Mouse (Mus musculus) ES-Bruce4 (cell line): ENCODE results near the gene Kcnip4. TPM values are rescaled to one million over a fixed set of nuclear protein-coding genes. Genes with fewer than 3 reads are reported as not detected.

Experiments
- H3K27ac ChIP-seq: 2 replicates; pipeline ENCODE4 v1.5.1; 2012; ENCODE audit warnings: low read length, inconsistent platforms; ENCODE audit not compliant: insufficient read depth
- H3K27me3 ChIP-seq: 2 replicates; pipeline ENCODE4 v1.6.1; 2012; ENCODE audit warnings: mild to moderate bottlenecking, low read length, inconsistent platforms; ENCODE audit not compliant: control insufficient read depth, poor library complexity, insufficient read depth, severe bottlenecking
- H3K36me3 ChIP-seq: 2 replicates; pipeline ENCODE4 v1.6.1; 2012; ENCODE audit warnings: inconsistent platforms, mild to moderate bottlenecking, low read length, moderate library complexity; ENCODE audit not compliant: control insufficient read depth, poor library complexity, insufficient read depth, severe bottlenecking
- H3K4me1 ChIP-seq: one replicate; pipeline ENCODE4 v1.8.1; 2011; ENCODE audit warnings: low read length; ENCODE audit not compliant: control insufficient read depth, insufficient read depth
- H3K4me3 ChIP-seq: 2 replicates; pipeline ENCODE4 v1.5.1; 2011; ENCODE audit warnings: low read depth, mild to moderate bottlenecking, low read length
- H3K9ac ChIP-seq: 2 replicates; pipeline ENCODE4 v1.6.1; 2012; ENCODE audit warnings: low read depth, mild to moderate bottlenecking, inconsistent platforms; ENCODE audit not compliant: poor library complexity, severe bottlenecking
- H3K9me3 ChIP-seq: replicated peaks from 2 replicates; pipeline ENCODE4 v1.6.1; 2012; ENCODE audit warnings: mild to moderate bottlenecking, low read length, inconsistent platforms; ENCODE audit not compliant: control insufficient read depth, poor library complexity, insufficient read depth, severe bottlenecking
- CTCF ChIP-seq: IDR thresholded peaks from one replicate; pipeline ENCODE4 v1.8.1; 2011; ENCODE audit warnings: low read depth, low read length
- EP300 ChIP-seq: IDR thresholded peaks from 2 replicates; pipeline ENCODE4 v1.6.1; 2011; ENCODE audit warnings: low read depth, low read length; ENCODE audit not compliant: insufficient read depth
- POLR2A ChIP-seq: IDR thresholded peaks from one replicate; pipeline ENCODE4 v1.8.1; 2011; ENCODE audit warnings: low read length; ENCODE audit not compliant: insufficient read depth
- polyA plus RNA-seq: library from polyadenylated mRNA; stranded (reverse); fragments of >200 nt; gene quantifications from 2 replicates; pipeline ENCODE4 v1.2.4, GENCODE M21; 2011; ENCODE audit warnings: low read depth; ENCODE audit not compliant: missing spikeins, insufficient read depth, insufficient read length

Gene Kcnip4
- polyA plus RNA-seq, 1 experiment: not detected

GRCm38 (mm10) chr5:49041259-49041845 is 483.4 kb downstream of the Kcnip4 start:
- no peaks in the 10 kb centered on the region for H3K27me3 ChIP-seq
- H3K4me1 ChIP-seq: no peaks in the 10 kb centered on the region
- H3K27ac ChIP-seq: no peak overlapping the region
- TF ChIP-seq EP300: no peak
- TF ChIP-seq CTCF: no peak
- TF ChIP-seq POLR2A: no peak
- H3K9me3 ChIP-seq: no peaks in the 10 kb centered on the region
- H3K36me3 ChIP-seq: no peaks in the 10 kb centered on the region
- no peak overlapping the region for H3K9ac ChIP-seq
- H3K4me3 ChIP-seq: no peak overlapping the region

- Histone ChIP-seq H3K9me3 (no peaks in the 10 kb centered on the region), H3K4me1 (no peaks in the 10 kb centered on the region), H3K4me3 (no peak overlapping the region), H3K27ac (no peak overlapping the region), H3K36me3 (no peaks in the 10 kb centered on the region), H3K27me3 (no peaks in the 10 kb centered on the region), H3K9ac (no peak overlapping the region)
- no peak for TF ChIP-seq EP300
- TF ChIP-seq CTCF: no peak
- TF ChIP-seq POLR2A: no peak
Measured at GRCm38 (mm10) chr5:48997359-48997758, 527.3 kb downstream of the Kcnip4 start.

- H3K36me3 ChIP-seq: no peaks in the 10 kb centered on the region
- no peak overlapping the region for H3K4me3 ChIP-seq
- H3K9me3 ChIP-seq: no peaks in the 10 kb centered on the region
- no peak for TF ChIP-seq EP300
- TF ChIP-seq POLR2A: no peak
- H3K27me3 ChIP-seq: no peaks in the 10 kb centered on the region
- no peak overlapping the region for H3K9ac ChIP-seq
- no peaks in the 10 kb centered on the region for H3K4me1 ChIP-seq
- no peak overlapping the region for H3K27ac ChIP-seq
Measured at GRCm38 (mm10) chr5:48989145-48989659, 535.5 kb downstream of the Kcnip4 start.

- no peaks in the 10 kb centered on the region for H3K36me3 ChIP-seq
- TF ChIP-seq EP300: no peak
- no peak for TF ChIP-seq POLR2A
- no peak for TF ChIP-seq CTCF
- no peaks in the 10 kb centered on the region for H3K9me3 ChIP-seq
- H3K27me3 ChIP-seq: no peaks in the 10 kb centered on the region
- no peak overlapping the region for H3K9ac ChIP-seq
- no peak overlapping the region for H3K4me3 ChIP-seq
- no peak overlapping the region for H3K27ac ChIP-seq
- no peaks in the 10 kb centered on the region for H3K4me1 ChIP-seq
Measured at GRCm38 (mm10) chr5:48942378-48943088, 582.2 kb downstream of the Kcnip4 start.

- Histone ChIP-seq H3K36me3 (no peaks in the 10 kb centered on the region), H3K9ac (no peak overlapping the region), H3K4me1 (no peaks in the 10 kb centered on the region), H3K27ac (no peak overlapping the region), H3K4me3 (no peak overlapping the region), H3K27me3 (no peaks in the 10 kb centered on the region), H3K9me3 (no peaks in the 10 kb centered on the region)
- TF ChIP-seq CTCF: no peak
- TF ChIP-seq EP300: no peak
- TF ChIP-seq POLR2A: no peak
Measured at GRCm38 (mm10) chr5:48931881-48932280, 592.8 kb downstream of the Kcnip4 start.

GRCm38 (mm10) chr5:48890216-48890615 is 634.5 kb downstream of the Kcnip4 start:
- no peak overlapping the region for H3K4me3 ChIP-seq
- TF ChIP-seq CTCF (no peak), EP300 (no peak), POLR2A (no peak)
- no peaks in the 10 kb centered on the region for H3K36me3 ChIP-seq
- no peaks in the 10 kb centered on the region for H3K9me3 ChIP-seq
- H3K27me3 ChIP-seq: no peaks in the 10 kb centered on the region
- no peaks in the 10 kb centered on the region for H3K4me1 ChIP-seq
- H3K27ac ChIP-seq: no peak overlapping the region
- no peak overlapping the region for H3K9ac ChIP-seq
